Mouse (Mus musculus) 3T3-L1 (cell line): ENCODE measurements around the gene A230072I06Rik.

ENCODE experiments used
- DNase-seq: peaks from one replicate; pipeline ENCODE4 v3.0.0-alpha.2; 2015; ENCODE audit warnings: low read depth, low spot score

A230072I06Rik gene

GRCm38 (mm10) chr8:12323238-12323637 is 44.6 kb downstream of the A230072I06Rik start:
- no peak for DNase-seq

GRCm38 (mm10) chr8:12324561-12324960 is 45.9 kb downstream of the A230072I06Rik start:
- no peak for DNase-seq

- no peak for DNase-seq
These were observed 46.5 kb downstream of the A230072I06Rik start for GRCm38 (mm10) chr8:12324991-12325601.

GRCm38 (mm10) chr8:12327187-12327586 is 48.6 kb downstream of the A230072I06Rik start:
- no peak for DNase-seq

- no peak for DNase-seq
These were observed 49.3 kb downstream of the A230072I06Rik start for GRCm38 (mm10) chr8:12327707-12328471.

GRCm38 (mm10) chr8:12328476-12328875 is 49.9 kb downstream of the A230072I06Rik start:
- no peak for DNase-seq

GRCm38 (mm10) chr8:12330066-12330465 is 51.4 kb downstream of the A230072I06Rik start:
- no peak for DNase-seq
